19 mouse cellular contexts compared by ENCODE assay signal in the genomic region with DNA sequence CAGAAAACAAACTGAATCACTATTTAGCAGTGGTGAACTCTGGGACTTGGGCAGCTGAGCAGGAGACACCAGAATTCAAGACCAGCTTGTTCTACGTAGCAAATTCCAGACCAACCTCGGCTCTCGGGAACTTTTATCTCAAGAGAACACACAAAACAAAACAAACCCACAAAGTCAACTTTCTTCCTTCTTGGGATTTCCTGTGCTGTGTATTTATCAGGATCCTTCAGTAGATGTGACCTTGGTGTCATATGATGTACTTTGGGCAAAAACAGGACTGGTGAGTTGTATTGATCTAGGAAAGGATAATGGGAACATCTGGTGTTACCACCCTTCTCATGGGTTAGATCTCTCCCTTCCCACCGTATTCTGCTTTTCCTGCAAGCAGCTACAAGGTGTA. TPM values are rescaled to one million over a fixed set of nuclear protein-coding genes. Genes with fewer than 3 reads are reported as not detected.
DNase-seq lines count a peak whose midpoint lies in the region; ATAC-seq lines count a peak whose summit lies in the region.
"Had no signal": no experiment of that assay in that cellular context is flagged by ENCODE, and none has a peak within 500 bp of the region (broad histone marks: within the 10 kb centered on the region; RNA-seq: fewer than 3 reads in every experiment).

No protein-coding gene starts in this region.

- peak overlapping the region; percentile 99; the same call in 1 of the 2 replicates for H3K27ac ChIP-seq in heart, embryonic 15.5 days
- H3K27ac ChIP-seq in midbrain, embryonic 12.5 days (replicated peaks), result peak overlapping the region; percentile 100; the same call in 1 of the 2 replicates
- no peak overlapping the region for H3K27ac ChIP-seq in midbrain, embryonic 11.5 days (ENCODE audit: low read depth, low read length)
- peak overlapping the region; percentile 98; the same call in 1 of the 2 replicates for H3K27ac ChIP-seq in stomach, embryonic 15.5 days

- no peak for ATAC-seq in heart, embryonic 15.5 days (replicated peaks; ENCODE audit: insufficient number of reproducible peaks, insufficient read depth, low FRiP score, low read depth)
- ATAC-seq in midbrain, embryonic 12.5 days (ENCODE audit: low FRiP score, low read depth), result no peak
- ATAC-seq in midbrain, embryonic 11.5 days (ENCODE audit: low FRiP score), result no peak
- no peak for ATAC-seq in stomach, embryonic 15.5 days (ENCODE audit: insufficient read depth, low FRiP score, low read depth)
- ATAC-seq: CD4-positive, CD25-positive, alpha-beta regulatory T cell, adult 4 months had no signal

- no peak overlapping the region for H3K4me3 ChIP-seq in heart, embryonic 15.5 days
- no peak overlapping the region for H3K4me3 ChIP-seq in midbrain, embryonic 12.5 days
- no peak overlapping the region for H3K4me3 ChIP-seq in midbrain, embryonic 11.5 days (ENCODE audit: low read depth, low read length)
- no peak overlapping the region for H3K4me3 ChIP-seq in stomach, embryonic 15.5 days (replicated peaks)
- H3K4me3 ChIP-seq: myocyte had no signal

- DNase-seq in heart, postnatal 4 days, result no peak
- no peak for DNase-seq in midbrain, embryonic 11.5 days (ENCODE audit: low spot score, missing footprints)
- peak; percentile 40 for DNase-seq in induced T-regulatory cell, adult 2 months (ENCODE audit: low read depth)
- no peak for DNase-seq in yolk sac, embryonic 10.5 days (ENCODE audit: low spot score)
- DNase-seq in embryo, embryonic 10 days (ENCODE audit: low spot score), result no peak
- DNase-seq: adrenal gland, postnatal 14 days; cerebellum, postnatal 36 days; gastrocnemius, postnatal 10 days; kidney, adult 11 months; right cerebral cortex, adult 18-20 months had no signal

- H3K4me1 ChIP-seq in heart, embryonic 15.5 days (replicated peaks), result peaks cover 40% of the 10 kb centered on the region
- H3K4me1 ChIP-seq in midbrain, embryonic 12.5 days, result peaks cover 40% of the 10 kb centered on the region
- peaks cover 24% of the 10 kb centered on the region for H3K4me1 ChIP-seq in midbrain, embryonic 11.5 days (ENCODE audit: control insufficient read depth, insufficient read depth, low read length)
- peaks cover 40% of the 10 kb centered on the region for H3K4me1 ChIP-seq in stomach, embryonic 15.5 days

- no peak overlapping the region for H3K9ac ChIP-seq in heart, embryonic 15.5 days
- no peak overlapping the region for H3K9ac ChIP-seq in midbrain, embryonic 12.5 days (replicated peaks)
- H3K9ac ChIP-seq in midbrain, embryonic 11.5 days (ENCODE audit: low read length), result no peak overlapping the region
- no peak overlapping the region for H3K9ac ChIP-seq in stomach, embryonic 15.5 days

- H3K27me3 ChIP-seq in heart, embryonic 15.5 days, result no peaks in the 10 kb centered on the region
- no peaks in the 10 kb centered on the region for H3K27me3 ChIP-seq in midbrain, embryonic 12.5 days
- no peaks in the 10 kb centered on the region for H3K27me3 ChIP-seq in midbrain, embryonic 11.5 days (ENCODE audit: control insufficient read depth, insufficient read depth, low read length)
- no peaks in the 10 kb centered on the region for H3K27me3 ChIP-seq in stomach, embryonic 15.5 days (replicated peaks)

- H3K36me3 ChIP-seq in heart, embryonic 15.5 days, result no peaks in the 10 kb centered on the region
- H3K36me3 ChIP-seq in midbrain, embryonic 12.5 days, result no peaks in the 10 kb centered on the region
- no peaks in the 10 kb centered on the region for H3K36me3 ChIP-seq in midbrain, embryonic 11.5 days (ENCODE audit: control insufficient read depth, insufficient read depth, low read length)
- no peaks in the 10 kb centered on the region for H3K36me3 ChIP-seq in stomach, embryonic 15.5 days

- WGBS in heart, embryonic 15.5 days, result 58% methylated on average over 4 of the region's 4 CpGs
- WGBS in midbrain, embryonic 12.5 days, result 82% methylated on average over 4 of the region's 4 CpGs
- 82% methylated on average over 4 of the region's 4 CpGs for WGBS in midbrain, embryonic 11.5 days
- 55% methylated on average over 4 of the region's 4 CpGs for WGBS in stomach, embryonic 15.5 days

- no peaks in the 10 kb centered on the region for H3K9me3 ChIP-seq in heart, embryonic 15.5 days (replicated peaks)
- no peaks in the 10 kb centered on the region for H3K9me3 ChIP-seq in midbrain, embryonic 12.5 days
- no peaks in the 10 kb centered on the region for H3K9me3 ChIP-seq in midbrain, embryonic 11.5 days (ENCODE audit: control insufficient read depth, low read length)
- H3K9me3 ChIP-seq in stomach, embryonic 15.5 days, result no peaks in the 10 kb centered on the region

- H3K4me2 ChIP-seq in heart, embryonic 15.5 days, result no peak overlapping the region
- no peak overlapping the region for H3K4me2 ChIP-seq in midbrain, embryonic 12.5 days (replicated peaks)
- H3K4me2 ChIP-seq in midbrain, embryonic 11.5 days, result no peak overlapping the region
- no peak overlapping the region for H3K4me2 ChIP-seq in stomach, embryonic 15.5 days

RNA-seq across cellular contexts. Expression of a gene that starts 6.6 kb away (rescaled TPM):
- polyA plus RNA-seq in heart, embryonic 15.5 days (2015; fragmentation: Nextera tagmentation; extraction: Ambion mirVana), result not detected in 2 replicates
- not detected for total RNA-seq in heart, postnatal 4 days (2021)
- polyA plus RNA-seq in midbrain, embryonic 12.5 days (2016; fragmentation: Nextera tagmentation; extraction: Ambion mirVana), result not detected in 2 replicates
- polyA plus RNA-seq in midbrain, embryonic 11.5 days (2014; fragmentation: Nextera tagmentation; extraction: Ambion mirVana), result not detected in 2 replicates
- polyA plus RNA-seq in stomach, embryonic 15.5 days (2015; fragmentation: Nextera tagmentation; extraction: Ambion mirVana), result not detected in 2 replicates
- total RNA-seq: adrenal gland, postnatal 14 days; gastrocnemius, postnatal 10 days; left cerebral cortex, postnatal 25 days had no signal
- polyA plus RNA-seq: CD4-positive, CD25-positive, alpha-beta regulatory T cell, adult 4 months; heart, embryonic 14.5 days; lung, embryonic 16.5 days; myocyte; stomach, embryonic 14.5 days had no signal

RNA-seq across cellular contexts. Expression of a gene that starts 6.8 kb away (rescaled TPM):
- not detected in 2 replicates for polyA plus RNA-seq in heart, embryonic 15.5 days (2015; fragmentation: Nextera tagmentation; extraction: Ambion mirVana)
- not detected for total RNA-seq in heart, postnatal 4 days (2021)
- polyA plus RNA-seq in midbrain, embryonic 12.5 days (2016; fragmentation: Nextera tagmentation; extraction: Ambion mirVana), result not detected in 2 replicates
- polyA plus RNA-seq in midbrain, embryonic 11.5 days (2014; fragmentation: Nextera tagmentation; extraction: Ambion mirVana), result not detected in 2 replicates
- not detected in 2 replicates for polyA plus RNA-seq in stomach, embryonic 15.5 days (2015; fragmentation: Nextera tagmentation; extraction: Ambion mirVana)
- total RNA-seq: adrenal gland, postnatal 14 days; gastrocnemius, postnatal 10 days; left cerebral cortex, postnatal 25 days had no signal
- polyA plus RNA-seq: heart, embryonic 14.5 days; myocyte; stomach, embryonic 14.5 days had no signal
